Mouse (Mus musculus) brown adipose tissue, adult 24 weeks (tissue): Measurements from ENCODE around the gene Pbx4. TPM values are rescaled to one million over a fixed set of nuclear protein-coding genes. Genes with fewer than 3 reads are reported as not detected.
A peak's percentile ranks its signal among the peaks of the same experiment; 100 is the strongest.

Source experiments
- H3K27ac ChIP-seq: fragments of 200-500 bp; replicated peaks from 2 replicates; pipeline ENCODE4 v1.5.1; 2012; ENCODE audit warnings: low read depth, mild to moderate bottlenecking, low read length
- H3K4me1 ChIP-seq: fragments of 200-500 bp; 2 replicates; pipeline ENCODE4 v1.6.1; 2012; ENCODE audit warnings: low read length, mixed read lengths; ENCODE audit not compliant: control insufficient read depth, insufficient read depth, insufficient read length
- H3K4me3 ChIP-seq: fragments of 200-500 bp; 2 replicates; pipeline ENCODE4 v1.5.1; 2012; ENCODE audit warnings: low read depth, mild to moderate bottlenecking, low read length, moderate library complexity; ENCODE audit not compliant: insufficient read depth
- polyA plus RNA-seq: library from polyadenylated mRNA; stranded (reverse); fragments of >200 nt; gene quantifications from 2 replicates; pipeline ENCODE4 v1.2.4, GENCODE M21; 2012; ENCODE audit not compliant: missing spikeins, insufficient read depth, insufficient read length

Gene Pbx4
- polyA plus RNA-seq, 1 experiment = not detected

DNA sequence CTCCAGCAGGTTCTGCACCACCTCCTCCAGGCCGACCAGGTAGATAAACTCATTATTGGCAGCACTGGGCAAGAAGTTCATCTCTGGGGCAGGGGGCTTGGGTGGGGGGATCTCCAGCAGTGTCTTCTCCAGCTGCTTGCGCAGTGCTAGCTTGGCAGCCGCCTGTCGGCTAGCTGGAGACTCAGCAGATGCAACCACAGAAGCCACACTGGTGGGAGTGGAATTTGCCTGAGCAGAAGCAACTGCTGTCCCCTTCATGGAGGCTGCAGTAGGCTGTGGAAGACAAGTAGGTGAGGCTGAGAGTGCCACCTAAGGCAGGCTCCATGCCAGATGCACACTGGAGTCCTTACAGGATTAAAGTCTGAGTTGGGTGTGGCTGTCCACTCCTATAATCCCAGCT lies 82.2 kb downstream of the Pbx4 start:
- Histone ChIP-seq H3K4me1 (no peaks in the 10 kb centered on the region), H3K4me3 (no peak overlapping the region), H3K27ac (no peak overlapping the region)

GRCm38 (mm10) chr8:69915748-69916147 lies 83.5 kb downstream of the Pbx4 start:
- peaks cover 4% of the 10 kb centered on the region for H3K4me1 ChIP-seq
- no peak overlapping the region for H3K27ac ChIP-seq
- no peak overlapping the region for H3K4me3 ChIP-seq

DNA sequence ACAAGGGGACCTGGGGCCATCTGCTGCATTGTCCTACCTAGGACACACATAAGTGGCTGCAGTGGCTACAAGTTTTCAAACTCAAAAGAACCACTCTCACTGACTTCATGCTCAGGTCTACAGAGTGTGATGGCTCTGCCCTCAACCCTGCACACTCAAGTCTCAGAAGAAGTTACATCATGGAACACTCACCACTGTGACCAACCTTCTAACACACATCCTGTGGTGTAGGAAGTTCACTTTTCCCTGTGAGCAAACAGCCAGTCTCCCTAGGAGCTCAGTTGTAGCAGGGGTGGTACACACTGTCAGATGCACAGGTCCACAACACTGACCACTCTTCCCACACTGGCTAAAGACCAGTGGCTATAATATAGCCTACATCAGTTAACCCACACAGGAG lies 86.2 kb downstream of the Pbx4 start:
- no peak overlapping the region for H3K4me3 ChIP-seq
- H3K27ac ChIP-seq = no peak overlapping the region
- peaks cover 8% of the 10 kb centered on the region for H3K4me1 ChIP-seq

- peaks cover 8% of the 10 kb centered on the region for H3K4me1 ChIP-seq
- no peak overlapping the region for H3K4me3 ChIP-seq
- H3K27ac ChIP-seq = no peak overlapping the region
These were observed 86.7 kb downstream of the Pbx4 start for GRCm38 (mm10) chr8:69919010-69919409.

DNA sequence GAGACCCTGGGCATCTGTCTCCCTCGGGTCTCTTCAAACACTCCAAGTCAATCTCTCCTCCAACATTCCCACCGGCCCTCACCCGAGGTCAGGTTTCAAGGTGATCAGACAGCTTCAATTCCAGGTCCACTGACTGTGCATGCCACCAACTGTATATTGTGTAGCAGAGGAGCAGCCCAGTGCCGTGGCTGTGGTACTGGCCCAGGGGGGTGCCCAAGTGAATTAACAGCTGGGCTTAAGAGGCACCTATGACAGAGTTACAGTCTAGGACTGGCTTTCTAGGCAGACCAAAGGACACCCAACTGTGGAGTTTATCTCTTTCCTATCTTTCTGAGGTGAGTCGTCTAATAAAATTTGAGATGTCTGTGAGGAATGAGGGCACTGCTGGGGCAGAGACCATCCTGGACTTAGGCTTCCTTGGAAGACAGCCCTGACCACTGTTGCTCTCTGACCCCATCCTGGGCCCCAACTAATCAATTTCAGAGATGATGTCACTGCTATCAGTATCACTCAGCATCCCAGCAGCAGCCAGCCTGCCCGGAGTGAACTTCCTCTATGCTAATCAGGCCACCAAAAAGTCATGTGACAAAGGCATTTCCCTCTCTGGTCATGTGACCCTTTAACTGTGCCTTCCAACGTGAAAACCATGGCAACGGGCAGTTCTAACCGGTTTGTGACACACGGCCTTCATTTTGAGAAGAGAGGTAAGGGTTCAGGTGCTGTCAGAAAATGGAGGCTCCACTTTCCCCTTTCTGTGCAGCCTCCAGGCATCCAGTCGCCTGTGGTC lies 87.8 kb downstream of the Pbx4 start:
- 0 out of 2 replicates have a peak overlapping the region, but pooled peaks have one; percentile 24 for H3K4me3 ChIP-seq
- H3K4me1 ChIP-seq = peaks cover 8% of the 10 kb centered on the region
- H3K27ac ChIP-seq = peak overlapping the region; percentile 67

- Histone ChIP-seq H3K27ac (peak overlapping the region; percentile 11; the same call in 1 of the 2 replicates), H3K4me3 (no peak overlapping the region), H3K4me1 (peaks cover 8% of the 10 kb centered on the region)
These were observed 88.8 kb downstream of the Pbx4 start for GRCm38 (mm10) chr8:69921141-69921540.

Other genes starting within 250 kb of the Pbx4 start
- gene Zfp868, start 206.9 kb upstream of the Pbx4 start, polyA plus RNA-seq = 6.7 and 7.7 TPM in 2 replicates
- 1.8 and 2.6 TPM in 2 replicates for gene Zfp964, start 178.0 kb upstream of the Pbx4 start, polyA plus RNA-seq
- 10.6 and 13.3 TPM in 2 replicates for gene Zfp869, start 121.8 kb upstream of the Pbx4 start, polyA plus RNA-seq
- gene Zfp963, start 82.5 kb upstream of the Pbx4 start, polyA plus RNA-seq = 1.6 and 2.2 TPM in 2 replicates
- gene Gm20422, start 57.6 kb upstream of the Pbx4 start, polyA plus RNA-seq = not detected in 2 replicates
- 7.5 and 9.3 TPM in 2 replicates for gene Atp13a1, start 41.3 kb upstream of the Pbx4 start, polyA plus RNA-seq
- 5.3 and 8.6 TPM in 2 replicates for gene Zfp866, start 41.3 kb upstream of the Pbx4 start, polyA plus RNA-seq
- gene Gmip, start 23.8 kb upstream of the Pbx4 start, polyA plus RNA-seq = 3.8 and 4.7 TPM in 2 replicates
- not detected in 2 replicates for gene Lpar2, start 10.1 kb upstream of the Pbx4 start, polyA plus RNA-seq
- gene Cilp2, start 55.2 kb downstream of the Pbx4 start, polyA plus RNA-seq = not detected in 2 replicates
- not detected in 2 replicates for gene Tssk6, start 69.7 kb downstream of the Pbx4 start, polyA plus RNA-seq
- 437 and 615 TPM in 2 replicates for gene Ndufa13, start 70.1 kb downstream of the Pbx4 start, polyA plus RNA-seq
- gene Yjefn3, start 70.2 kb downstream of the Pbx4 start, polyA plus RNA-seq = 8.4 and 10.4 TPM in 2 replicates
- gene Gatad2a, start 163.9 kb downstream of the Pbx4 start, polyA plus RNA-seq = 33.7 and 35.6 TPM in 2 replicates
- 12.3 and 16.4 TPM in 2 replicates for gene Mau2, start 210.2 kb downstream of the Pbx4 start, polyA plus RNA-seq
- gene Sugp1, start 210.3 kb downstream of the Pbx4 start, polyA plus RNA-seq = 7.6 and 9.0 TPM in 2 replicates
- gene Tm6sf2, start 240.4 kb downstream of the Pbx4 start, polyA plus RNA-seq = not detected in 2 replicates